ENCODE assay signal across 13 mouse cellular contexts in the genomic region with DNA sequence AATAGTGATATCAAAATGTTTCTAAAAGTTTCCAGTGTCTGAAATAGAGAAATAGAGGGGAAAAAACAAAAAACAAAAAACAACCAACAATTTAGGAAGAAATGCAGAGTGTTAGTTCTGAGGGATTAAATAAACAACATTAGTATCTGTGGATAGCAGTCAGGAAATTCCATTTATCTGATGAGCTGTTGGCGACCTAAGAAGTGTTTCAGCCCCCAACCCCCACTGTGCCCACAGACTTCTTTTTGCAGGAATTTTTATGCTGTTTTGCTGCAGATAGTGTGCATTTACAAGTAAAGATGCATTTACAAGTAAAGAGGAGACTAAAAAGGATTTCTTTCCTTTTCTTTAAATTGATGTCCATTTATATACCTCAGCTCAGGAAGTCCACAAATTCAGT.
DNase-seq lines count a peak whose midpoint lies in the region; ATAC-seq lines count a peak whose summit lies in the region.
"Had no signal": no experiment of that assay in that cellular context is flagged by ENCODE, and none has a peak within 500 bp of the region (broad histone marks: within the 10 kb centered on the region; RNA-seq: fewer than 3 reads in every experiment).

No protein-coding gene starts in this region.

- 36% methylated on average over 1 of the region's 1 CpGs for WGBS in kidney, embryonic 14.5 days
- 13% methylated on average over 1 of the region's 1 CpGs for WGBS in embryonic facial prominence, embryonic 10.5 days

- ATAC-seq in kidney, embryonic 14.5 days (ENCODE audit: low FRiP score, low TSS enrichment), result no peak
- ATAC-seq: inflammation-experienced regulatory T-cells, adult 6 months; midbrain, embryonic 13.5 days had no signal

- H3K9me3 ChIP-seq in kidney, embryonic 14.5 days (ENCODE audit: control insufficient read depth, low read length), result no peaks in the 10 kb centered on the region
- H3K9me3 ChIP-seq in embryonic facial prominence, embryonic 10.5 days, result no peaks in the 10 kb centered on the region
- H3K9me3 ChIP-seq: midbrain, embryonic 13.5 days had no signal

- H3K4me1 ChIP-seq in kidney, embryonic 14.5 days (ENCODE audit: control insufficient read depth, insufficient read depth, low read length), result peaks cover 21% of the 10 kb centered on the region; the same call in 1 of the 2 replicates
- peaks cover 63% of the 10 kb centered on the region for H3K4me1 ChIP-seq in embryonic facial prominence, embryonic 10.5 days
- H3K4me1 ChIP-seq: midbrain, embryonic 13.5 days had no signal

- no peak overlapping the region for H3K9ac ChIP-seq in kidney, embryonic 14.5 days (ENCODE audit: low read depth, low read length)
- H3K9ac ChIP-seq: midbrain, embryonic 13.5 days had no signal

- no peak overlapping the region for H3K4me2 ChIP-seq in kidney, embryonic 14.5 days (replicated peaks; ENCODE audit: low read depth, low read length)
- H3K4me2 ChIP-seq: midbrain, embryonic 13.5 days had no signal

- peak; percentile 24 for DNase-seq in embryo, embryonic 10.5 days (ENCODE audit: low spot score)
- DNase-seq in embryo, embryonic 11 days, result no peak
- no peak for DNase-seq in kidney, adult 11 months
- no peak for DNase-seq in embryonic facial prominence, embryonic 10.5 days (ENCODE audit: low spot score)
- peak; percentile 47 for DNase-seq in lung, postnatal 10 days
- DNase-seq in right cerebral cortex, postnatal 4 days, result no peak
- no peak for DNase-seq in thymus, postnatal 25 days
- DNase-seq: adrenal gland, postnatal 25 days; cerebellum, postnatal 36 days had no signal

- H3K36me3 ChIP-seq in kidney, embryonic 14.5 days (ENCODE audit: control insufficient read depth, insufficient read depth, low read length), result no peaks in the 10 kb centered on the region
- H3K36me3 ChIP-seq in embryonic facial prominence, embryonic 10.5 days (replicated peaks), result no peaks in the 10 kb centered on the region
- H3K36me3 ChIP-seq: midbrain, embryonic 13.5 days had no signal

- H3K27me3 ChIP-seq in kidney, embryonic 14.5 days (ENCODE audit: control insufficient read depth, insufficient read depth, low read length), result no peaks in the 10 kb centered on the region
- H3K27me3 ChIP-seq in embryonic facial prominence, embryonic 10.5 days (replicated peaks; ENCODE audit: low read depth, poor library complexity, severe bottlenecking), result no peaks in the 10 kb centered on the region
- H3K27me3 ChIP-seq: midbrain, embryonic 13.5 days had no signal

- H3K27ac ChIP-seq in kidney, embryonic 14.5 days (ENCODE audit: low read depth, low read length), result peak overlapping the region; percentile 8; the same call in 1 of the 2 replicates
- peak overlapping the region; percentile 82; the same call in 1 of the 2 replicates for H3K27ac ChIP-seq in embryonic facial prominence, embryonic 10.5 days (replicated peaks)
- H3K27ac ChIP-seq: layer of hippocampus, adult 2 months; midbrain, embryonic 13.5 days had no signal

- no peak overlapping the region for H3K4me3 ChIP-seq in kidney, embryonic 14.5 days (ENCODE audit: low read length)
- H3K4me3 ChIP-seq in embryonic facial prominence, embryonic 10.5 days, result peak overlapping the region; percentile 3; the same call in 1 of the 2 replicates
- H3K4me3 ChIP-seq: layer of hippocampus, adult 2 months; midbrain, embryonic 13.5 days had no signal

Comparison
In these comparisons a context has a peak if more than half of its experiments do, and no peak if none do; other contexts are left out.
1. DNase-seq: peak in embryo, embryonic 10.5 days (single experiment) and lung, postnatal 10 days (single experiment); none in embryo, embryonic 11 days (single experiment), kidney, adult 11 months (single experiment), embryonic facial prominence, embryonic 10.5 days (single experiment), right cerebral cortex, postnatal 4 days (single experiment) and thymus, postnatal 25 days (single experiment).